Mouse (Mus musculus): Measurements from ENCODE around the gene Nfib.

The Nfib gene

DNA sequence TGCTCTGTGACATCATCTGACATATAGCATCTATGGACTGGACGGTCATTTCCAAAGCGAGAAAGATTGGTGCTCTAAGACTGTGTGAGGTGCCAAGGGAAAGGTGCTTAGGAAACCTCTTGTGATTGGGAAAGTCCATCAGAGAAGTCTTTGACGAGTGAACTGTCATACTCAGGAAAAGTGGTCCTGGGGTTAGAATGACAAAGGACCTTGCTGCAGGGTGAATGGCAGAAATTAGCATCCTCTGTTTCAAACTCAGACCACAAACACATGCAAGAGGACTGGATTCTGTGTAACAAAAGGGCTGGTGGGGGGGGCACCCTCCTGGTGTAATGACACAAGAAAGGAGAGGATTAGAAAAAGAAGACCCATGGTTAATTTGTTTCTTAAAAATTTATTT lies 274.7 kb downstream of the Nfib start:
- DNase-seq (ENCODE audit: low read depth) = no peak

DNA sequence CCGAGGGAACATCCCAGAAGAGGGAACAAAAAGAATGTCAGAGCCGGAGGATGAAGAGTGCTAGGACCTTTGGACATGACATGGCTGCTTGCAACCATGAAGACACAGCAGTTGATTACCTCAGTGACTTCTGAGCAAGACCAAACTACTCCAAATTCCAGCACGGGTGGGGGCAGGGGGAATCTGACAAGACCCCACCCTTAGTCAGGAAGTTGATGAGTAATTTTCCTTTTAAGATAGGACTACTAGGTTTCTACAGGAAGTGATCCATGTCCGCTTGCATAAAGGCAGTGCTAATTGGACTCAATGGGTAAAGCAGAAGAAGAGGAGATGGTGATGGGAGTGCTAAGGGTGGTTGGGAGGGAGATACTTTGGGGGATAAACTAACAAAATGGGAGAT lies 279.3 kb downstream of the Nfib start:
- DNase-seq (ENCODE audit: low read depth) = no peak

GRCm38 (mm10) chr4:82418241-82418640 lies 287.3 kb downstream of the Nfib start:
- no peak for DNase-seq (ENCODE audit: low read depth)

GRCm38 (mm10) chr4:82415817-82416216 lies 289.7 kb downstream of the Nfib start:
- no peak for DNase-seq (ENCODE audit: low read depth)

DNA sequence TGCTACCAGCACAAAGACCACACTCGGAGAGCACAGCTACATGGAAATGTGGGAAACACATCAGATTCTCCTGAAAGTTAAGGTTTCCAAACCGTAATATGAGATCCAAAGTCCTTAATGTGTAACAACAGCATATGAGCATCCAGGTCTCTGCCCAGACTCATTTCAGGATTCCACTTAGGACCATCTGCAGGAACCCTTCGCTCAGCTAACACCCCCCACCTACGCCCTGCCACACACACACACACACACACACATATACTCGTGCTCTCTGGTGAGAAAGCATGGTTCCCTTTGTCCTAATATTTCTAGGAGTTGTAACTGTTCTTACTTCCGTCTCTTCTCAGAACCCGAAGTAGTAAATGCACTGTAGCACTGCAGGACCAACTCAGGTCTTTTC lies 292.9 kb downstream of the Nfib start:
- no peak for DNase-seq (ENCODE audit: low read depth)

DNA sequence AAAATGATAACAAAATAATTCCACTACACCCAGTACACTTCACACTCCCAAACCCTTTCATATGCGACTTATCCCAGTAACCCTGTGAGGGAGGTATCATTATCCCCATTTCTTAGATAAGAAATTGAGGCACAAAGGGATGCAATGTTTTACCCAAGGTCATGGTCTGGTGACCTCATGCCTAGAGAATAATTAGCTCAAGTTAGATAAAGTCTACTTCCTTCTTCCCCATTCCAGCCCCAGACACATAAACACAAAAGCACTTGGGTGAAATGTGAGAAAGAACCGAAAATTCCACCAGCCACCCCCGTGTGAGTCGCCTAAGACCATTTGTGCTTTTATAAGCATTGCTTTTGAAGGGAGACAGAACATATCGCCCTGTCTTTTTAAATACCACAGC lies 293.6 kb downstream of the Nfib start:
- DNase-seq (ENCODE audit: low read depth) = no peak

DNA sequence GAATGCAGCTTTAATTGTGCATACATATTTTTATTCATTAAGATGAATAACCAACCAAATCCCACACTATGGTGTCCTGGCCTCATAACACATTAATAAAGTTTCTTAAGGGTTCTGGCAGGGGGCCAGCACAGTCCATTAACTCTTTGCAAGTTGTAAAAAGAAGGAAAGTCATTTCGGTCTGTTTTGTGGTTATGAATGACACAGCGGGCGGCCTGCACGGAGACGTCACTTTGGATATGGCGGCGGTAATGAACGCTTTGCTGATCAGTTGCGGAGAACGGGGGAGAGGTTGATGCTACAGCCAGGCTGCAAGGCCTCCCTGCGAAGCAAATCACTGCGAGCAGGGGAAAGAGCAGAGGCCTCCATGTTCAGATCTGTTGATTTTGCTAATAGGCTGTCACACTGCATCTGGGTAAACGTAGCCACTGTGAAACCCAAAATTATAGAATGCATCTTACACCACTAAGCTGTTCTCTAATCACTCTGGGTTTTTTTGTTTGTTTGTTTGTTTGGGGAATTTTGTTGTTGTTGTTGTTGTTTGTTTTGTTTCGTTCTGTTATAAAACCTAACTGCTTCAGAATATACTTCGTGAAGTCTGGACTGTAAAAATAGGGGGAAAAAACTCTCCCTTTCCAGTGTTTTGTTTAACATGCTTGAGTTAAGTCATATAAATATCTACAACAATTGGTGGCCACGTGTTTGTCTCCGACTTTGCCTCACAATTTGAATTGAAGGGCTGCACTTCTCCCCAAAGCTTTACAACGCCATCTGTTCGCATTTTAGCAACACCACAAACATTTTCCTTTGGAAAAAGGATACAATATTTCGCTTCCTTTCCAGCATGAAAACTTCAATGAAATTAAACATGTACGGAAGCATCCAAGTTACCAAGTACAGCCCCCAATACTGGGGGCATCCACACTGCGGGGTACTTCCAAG lies 296.8 kb downstream of the Nfib start:
- no peak for DNase-seq (ENCODE audit: low read depth)

DNA sequence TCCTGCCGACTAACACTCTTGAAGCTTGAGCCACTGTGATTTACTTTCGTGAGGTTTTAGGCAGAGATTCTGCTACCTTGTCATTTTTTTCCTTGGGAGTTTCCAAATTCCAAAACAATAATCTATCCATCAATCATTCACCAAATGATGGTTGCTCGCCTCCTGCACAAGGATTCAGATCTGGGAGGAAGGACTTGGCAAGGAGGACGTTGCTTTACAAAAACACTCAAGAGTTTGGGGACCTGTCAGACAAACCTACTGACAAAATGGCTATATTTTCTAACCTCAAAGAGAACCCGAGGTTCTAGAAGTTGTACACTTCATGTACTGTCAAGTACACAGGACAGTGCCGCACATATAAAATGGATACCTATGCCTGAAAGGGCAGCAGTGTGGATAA lies 299.0 kb downstream of the Nfib start:
- DNase-seq (ENCODE audit: low read depth) = no peak

DNA sequence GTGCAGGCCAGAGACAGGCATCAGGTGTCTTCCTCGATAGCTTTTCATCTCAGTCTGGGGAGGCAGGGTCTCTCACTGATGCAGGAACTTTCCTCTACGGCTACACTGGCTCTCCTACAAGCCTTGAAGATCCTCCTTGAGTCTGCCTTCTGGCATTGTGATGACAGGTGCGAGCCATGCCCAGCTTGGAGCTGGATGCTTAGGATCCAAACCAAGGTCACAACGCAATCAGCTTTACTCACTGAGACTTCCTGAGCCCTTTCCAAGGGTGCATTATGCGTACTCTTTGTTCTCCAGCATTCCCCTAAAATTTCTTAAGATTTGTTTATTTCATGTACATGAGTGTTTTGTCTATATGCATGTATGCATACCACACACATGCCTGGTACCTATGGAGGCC lies 299.8 kb downstream of the Nfib start:
- DNase-seq (ENCODE audit: low read depth) = no peak

DNA sequence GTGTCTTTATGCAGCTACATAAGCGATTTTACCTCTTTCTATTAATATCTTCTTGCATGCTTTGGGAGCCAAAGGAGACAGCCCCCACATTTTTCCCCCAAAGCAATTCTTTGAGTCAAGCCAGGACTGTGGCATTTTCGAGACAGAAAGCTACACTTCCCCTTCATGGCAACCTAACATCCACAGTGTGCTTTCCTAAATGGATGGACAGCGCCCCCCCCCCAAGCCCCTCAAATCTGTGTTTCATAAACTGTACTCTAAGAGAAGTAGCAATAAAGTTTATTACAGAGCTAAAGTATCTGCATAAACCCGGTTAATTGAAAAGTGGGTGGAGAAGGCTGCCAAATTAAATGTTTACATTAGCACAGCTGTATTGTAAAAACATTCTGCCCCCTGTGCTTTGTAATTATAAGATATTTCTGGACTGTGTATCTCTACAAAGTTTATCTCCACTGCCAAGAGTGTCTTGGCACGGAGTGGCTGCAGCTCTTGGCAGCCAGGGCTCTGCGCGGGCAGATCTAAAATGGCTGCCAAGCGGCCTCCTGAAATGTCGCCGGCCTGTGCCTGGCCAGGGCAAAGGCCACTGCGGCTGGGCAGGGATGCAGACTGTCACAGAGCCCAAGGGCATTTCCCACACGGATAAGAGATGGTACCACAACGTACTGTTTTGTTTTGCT lies 301.4 kb downstream of the Nfib start:
- DNase-seq (ENCODE audit: low read depth) = no peak

GRCm38 (mm10) chr4:82402666-82403065 lies 302.9 kb downstream of the Nfib start:
- no peak for DNase-seq (ENCODE audit: low read depth)

DNA sequence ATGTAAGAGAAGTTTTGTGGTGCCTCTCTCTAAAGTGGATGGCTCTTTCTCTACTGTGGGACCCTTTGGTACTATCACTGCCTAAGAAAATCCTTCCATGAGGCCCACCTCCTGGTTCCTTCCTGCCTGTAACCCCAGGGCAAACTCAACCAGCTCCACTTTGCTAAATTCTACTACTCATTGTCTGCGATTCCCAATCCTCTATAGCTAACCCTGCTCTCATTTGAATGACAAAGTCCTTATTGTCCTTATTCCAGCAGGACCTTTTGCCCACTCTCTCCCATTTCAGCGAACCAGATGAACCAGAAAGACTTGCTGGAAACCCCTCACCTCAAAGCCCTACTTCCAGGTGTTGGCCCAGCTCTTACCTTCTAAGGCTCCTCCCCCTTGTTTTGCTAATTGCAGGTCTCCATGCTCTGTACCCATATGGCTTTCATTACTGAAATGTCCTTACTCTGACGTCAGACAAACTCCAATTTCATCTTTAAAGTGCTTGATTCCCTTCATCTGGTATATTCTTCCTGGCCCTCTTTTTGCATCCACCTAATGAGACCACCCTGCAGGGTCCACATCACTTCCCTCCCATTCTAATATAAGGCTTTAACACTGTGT lies 304.0 kb downstream of the Nfib start:
- DNase-seq (ENCODE audit: low read depth) = no peak

- DNase-seq (ENCODE audit: low read depth) = no peak
Measured at GRCm38 (mm10) chr4:82400536-82400935, 305.0 kb downstream of the Nfib start.

DNA sequence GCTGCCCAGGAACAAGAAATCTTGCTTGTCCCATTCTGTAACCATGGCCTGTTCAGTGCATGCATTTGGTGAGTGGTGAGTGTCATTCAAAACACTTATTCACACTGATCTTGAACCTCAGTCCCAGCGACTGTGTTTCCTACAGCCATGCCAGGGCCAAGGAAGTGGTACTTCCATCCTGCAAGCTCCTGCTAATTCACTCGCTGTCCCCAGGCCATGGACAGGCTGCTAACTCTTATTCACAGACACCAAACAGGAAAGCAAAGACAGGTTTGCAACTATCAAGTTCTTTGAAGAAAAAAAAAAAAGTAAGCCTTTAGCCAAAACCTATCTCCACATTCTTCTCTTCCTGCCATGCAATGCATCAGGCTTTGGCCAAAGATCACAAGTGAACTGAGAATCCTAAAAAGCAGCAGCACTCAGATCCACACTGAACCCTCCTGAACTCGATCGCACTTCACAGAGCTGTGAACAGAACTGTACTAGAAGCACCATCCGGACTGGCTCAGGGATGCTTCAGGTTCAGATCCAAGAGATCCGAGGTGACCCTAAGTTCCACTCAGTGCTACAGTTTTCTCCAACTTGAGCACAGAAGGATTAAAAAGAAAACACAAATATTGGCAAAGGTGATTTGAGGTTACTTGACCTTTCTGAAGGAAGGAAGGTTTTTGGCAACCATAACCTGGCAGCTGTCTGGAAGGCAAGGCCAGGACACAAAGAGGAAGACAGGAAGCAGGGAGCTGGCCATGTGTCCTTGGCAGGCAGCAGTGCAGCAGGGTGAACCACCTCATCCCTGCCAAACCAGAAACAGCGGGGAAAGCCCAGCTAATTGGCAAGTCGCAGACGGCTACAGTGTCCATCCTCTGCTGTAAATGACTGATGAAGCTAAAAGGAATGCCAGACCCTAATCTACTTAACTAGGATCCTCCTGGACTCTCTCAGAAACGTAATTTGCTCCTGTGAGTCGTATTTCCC lies 305.9 kb downstream of the Nfib start:
- no peak for DNase-seq (ENCODE audit: low read depth)

DNA sequence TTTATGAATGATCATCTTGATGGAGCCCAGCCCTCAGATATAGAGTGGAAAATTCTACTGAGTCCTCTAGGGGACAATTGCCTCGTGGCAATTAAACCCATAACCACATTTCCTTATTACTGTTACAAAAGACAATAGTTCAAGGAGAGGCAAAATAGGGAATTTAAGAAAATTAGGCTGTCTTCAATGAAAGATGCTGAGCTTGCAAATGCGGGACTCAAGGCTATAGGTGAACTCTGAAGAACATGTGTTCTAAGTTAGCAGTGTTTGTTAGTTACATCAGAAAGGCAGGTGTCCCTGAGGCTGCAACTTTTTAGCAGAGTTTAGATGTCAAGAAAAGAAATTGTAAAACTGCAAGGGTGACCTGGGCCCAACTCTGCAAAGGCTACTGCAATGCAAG lies 307.3 kb downstream of the Nfib start:
- no peak for DNase-seq (ENCODE audit: low read depth)

GRCm38 (mm10) chr4:82396805-82397204 lies 308.7 kb downstream of the Nfib start:
- DNase-seq (ENCODE audit: low read depth) = no peak

GRCm38 (mm10) chr4:82396003-82396402 lies 309.5 kb downstream of the Nfib start:
- no peak for DNase-seq (ENCODE audit: low read depth)

DNA sequence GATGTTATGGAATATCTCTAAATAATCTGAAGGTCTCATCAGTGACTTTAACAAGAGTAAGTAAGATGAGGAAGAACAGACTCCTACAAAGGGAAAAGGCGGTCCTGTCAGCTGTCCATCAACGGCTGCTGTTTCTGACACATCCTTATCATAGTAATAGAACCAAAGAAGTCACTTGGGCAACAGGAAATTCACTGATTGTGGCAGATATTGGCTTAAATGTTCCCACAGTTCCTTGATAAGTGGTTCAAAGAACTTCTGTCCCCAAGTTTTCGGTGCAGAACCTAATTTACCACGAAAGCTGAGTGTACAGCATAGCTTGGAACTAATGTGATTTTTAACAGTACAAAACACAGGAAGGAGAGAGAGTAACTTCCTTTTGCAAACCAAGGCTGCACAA lies 311.2 kb downstream of the Nfib start:
- DNase-seq (ENCODE audit: low read depth) = no peak

GRCm38 (mm10) chr4:82393021-82393420 lies 312.5 kb downstream of the Nfib start:
- no peak for DNase-seq (ENCODE audit: low read depth)

- DNase-seq (ENCODE audit: low read depth) = no peak
Measured at GRCm38 (mm10) chr4:82392496-82392895, 313.1 kb downstream of the Nfib start.

GRCm38 (mm10) chr4:82391726-82392472 lies 313.7 kb downstream of the Nfib start:
- no peak for DNase-seq (ENCODE audit: low read depth)
